Mouse (Mus musculus) heart, embryonic 16.5 days (tissue): ENCODE measurements around the gene Dnah8. TPM values are rescaled to one million over a fixed set of nuclear protein-coding genes. Genes with fewer than 3 reads are reported as not detected.

ENCODE experiments used
- ATAC-seq: fragments of 200-750 bp; cut with Nextera tagmentation; replicated peaks from 2 replicates; pipeline ENCODE4 v1.8.0; 2017; ENCODE audit warnings: moderate number of reproducible peaks; ENCODE audit not compliant: insufficient read depth, low FRiP score; ENCODE audit errors: extremely low read depth
- H3K27ac ChIP-seq: fragments of 300-500 bp; sonication (generic); 2 replicates; pipeline ENCODE4 v1.5.1; 2014; ENCODE audit warnings: mild to moderate bottlenecking, low read length, control low read depth, moderate library complexity
- H3K27me3 ChIP-seq: fragments of 300-500 bp; sonication (generic); 2 replicates; pipeline ENCODE4 v1.6.1; 2014; ENCODE audit warnings: low read length, mixed read lengths; ENCODE audit not compliant: control insufficient read depth, insufficient read depth
- H3K36me3 ChIP-seq: fragments of 300-500 bp; sonication (generic); 2 replicates; pipeline ENCODE4 v1.6.1; 2014; ENCODE audit not compliant: control insufficient read depth, insufficient read depth
- H3K4me1 ChIP-seq: fragments of 300-500 bp; sonication (generic); 2 replicates; pipeline ENCODE4 v1.6.1; 2014; ENCODE audit warnings: low read length, mixed read lengths; ENCODE audit not compliant: control insufficient read depth, insufficient read depth
- H3K4me2 ChIP-seq: fragments of 300-500 bp; sonication (generic); 2 replicates; pipeline ENCODE4 v1.6.1; 2014; ENCODE audit warnings: low read depth, mild to moderate bottlenecking, control low read depth, low read length
- H3K4me3 ChIP-seq: fragments of 300-500 bp; sonication (generic); 2 replicates; pipeline ENCODE4 v1.5.1; 2014; ENCODE audit warnings: mild to moderate bottlenecking, control low read depth, low read length
- H3K9ac ChIP-seq: fragments of 300-500 bp; sonication (generic); 2 replicates; pipeline ENCODE4 v1.6.1; 2014; ENCODE audit warnings: low read length, control low read depth
- H3K9me3 ChIP-seq: fragments of 300-500 bp; sonication (generic); replicated peaks from 2 replicates; pipeline ENCODE4 v1.6.1; 2016; ENCODE audit warnings: low read length; ENCODE audit not compliant: control insufficient read depth
- WGBS: fragments of 180-500 bp; shearing (Covaris S2); extraction: QIAGEN DNeasy Blood & Tissue Kit; methylation state at CpG from one replicate; pipeline ENCODE4 v1.1.7; 2014; 5-methylcytosine and 5-hydroxymethylcytosine counted together
- polyA plus RNA-seq: library from polyadenylated mRNA; unstranded; fragments of >200 nt; fragmentation: Nextera tagmentation; extraction: Ambion mirVana; gene quantifications from 2 replicates; pipeline ENCODE4 v1.2.1, GENCODE M21; 2015

Gene Dnah8
- polyA plus RNA-seq, 1 experiment from 2014 or later, result 2.9 TPM

GRCm38 (mm10) chr17:30737797-30738196 lies 113.6 kb downstream of the Dnah8 start:
- no peak overlapping the region for H3K9ac ChIP-seq
- H3K4me2 ChIP-seq, result no peak overlapping the region
- H3K27ac ChIP-seq, result no peak overlapping the region
- H3K36me3 ChIP-seq, result no peaks in the 10 kb centered on the region
- no peak for ATAC-seq
- H3K4me1 ChIP-seq, result no peaks in the 10 kb centered on the region
- H3K4me3 ChIP-seq, result no peak overlapping the region
- peaks cover 2% of the 10 kb centered on the region; the same call in 1 of the 2 replicates for H3K9me3 ChIP-seq
- WGBS, result 35% methylated on average over 6 of the region's 6 CpGs
- H3K27me3 ChIP-seq, result no peaks in the 10 kb centered on the region

- Histone ChIP-seq H3K36me3 (no peaks in the 10 kb centered on the region), H3K9me3 (peaks cover 2% of the 10 kb centered on the region; the same call in 1 of the 2 replicates), H3K27ac (no peak overlapping the region), H3K9ac (no peak overlapping the region), H3K4me1 (no peaks in the 10 kb centered on the region), H3K27me3 (no peaks in the 10 kb centered on the region), H3K4me3 (no peak overlapping the region), H3K4me2 (no peak overlapping the region)
- ATAC-seq, result no peak
- WGBS, result 87% methylated on average over 3 of the region's 3 CpGs
These were observed 115.6 kb downstream of the Dnah8 start for GRCm38 (mm10) chr17:30739769-30740168.

DNA sequence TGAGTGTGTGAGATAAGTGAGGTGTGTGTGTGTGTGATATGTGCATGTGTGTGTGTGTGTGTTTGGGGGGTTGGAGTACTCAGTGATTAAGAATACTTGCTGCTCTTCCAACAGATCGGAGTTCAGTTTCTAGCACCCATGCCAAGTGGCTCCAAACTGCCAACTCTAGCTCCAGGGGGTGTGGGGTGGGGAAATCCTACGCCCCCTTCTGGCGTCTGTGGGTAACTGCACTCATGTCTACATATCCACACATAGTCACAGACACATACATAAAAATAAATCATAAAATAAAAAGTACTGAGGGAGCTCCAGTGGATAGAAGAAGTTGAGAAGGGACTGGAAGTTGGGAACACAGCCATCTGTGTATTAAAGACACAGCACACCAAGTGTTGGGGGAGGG lies 119.8 kb downstream of the Dnah8 start:
- Histone ChIP-seq H3K27ac (no peak overlapping the region), H3K9ac (no peak overlapping the region), H3K4me3 (no peak overlapping the region), H3K4me1 (no peaks in the 10 kb centered on the region), H3K36me3 (no peaks in the 10 kb centered on the region), H3K4me2 (no peak overlapping the region), H3K27me3 (no peaks in the 10 kb centered on the region), H3K9me3 (no peaks in the 10 kb centered on the region)
- 73% methylated on average over 3 of the region's 3 CpGs for WGBS
- ATAC-seq, result no peak

- H3K9ac ChIP-seq, result no peak overlapping the region
- H3K36me3 ChIP-seq, result no peaks in the 10 kb centered on the region
- H3K4me3 ChIP-seq, result no peak overlapping the region
- H3K4me1 ChIP-seq, result no peaks in the 10 kb centered on the region
- no peak overlapping the region for H3K27ac ChIP-seq
- WGBS, result 62% methylated on average over 29 of the region's 29 CpGs
- ATAC-seq, result no peak
- no peak overlapping the region for H3K4me2 ChIP-seq
- H3K9me3 ChIP-seq, result no peaks in the 10 kb centered on the region
- no peaks in the 10 kb centered on the region for H3K27me3 ChIP-seq
These were observed 122.2 kb downstream of the Dnah8 start for GRCm38 (mm10) chr17:30746056-30747024.

DNA sequence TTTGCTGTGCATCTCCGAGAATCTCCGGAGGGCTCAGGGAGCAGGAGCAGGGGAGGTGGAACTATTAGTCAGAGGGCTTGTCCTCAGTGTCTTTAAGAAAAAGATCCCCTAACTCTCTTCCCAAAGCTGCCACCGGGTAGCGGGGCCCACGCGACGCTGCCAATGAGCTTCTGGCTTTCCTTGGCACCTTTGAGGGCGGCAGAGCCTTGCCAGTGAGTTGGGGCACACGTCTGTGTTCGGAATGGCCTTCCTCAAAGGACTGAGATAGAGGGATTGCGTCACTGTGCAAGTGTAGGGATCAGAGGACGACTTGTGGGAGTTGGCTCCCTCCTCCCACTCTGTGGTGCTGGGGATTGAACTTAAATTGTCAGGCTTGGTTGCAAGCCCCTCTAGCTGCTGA lies 125.2 kb downstream of the Dnah8 start:
- Histone ChIP-seq H3K27ac (no peak overlapping the region), H3K27me3 (no peaks in the 10 kb centered on the region), H3K4me1 (no peaks in the 10 kb centered on the region), H3K9ac (no peak overlapping the region), H3K4me2 (no peak overlapping the region), H3K9me3 (no peaks in the 10 kb centered on the region), H3K36me3 (no peaks in the 10 kb centered on the region), H3K4me3 (no peak overlapping the region)
- WGBS, result 83% methylated on average over 12 of the region's 12 CpGs
- ATAC-seq, result no peak

GRCm38 (mm10) chr17:30750269-30750668 lies 126.1 kb downstream of the Dnah8 start:
- Histone ChIP-seq H3K9me3 (no peaks in the 10 kb centered on the region), H3K4me2 (no peak overlapping the region), H3K27ac (no peak overlapping the region), H3K27me3 (no peaks in the 10 kb centered on the region), H3K36me3 (no peaks in the 10 kb centered on the region), H3K9ac (no peak overlapping the region), H3K4me3 (no peak overlapping the region), H3K4me1 (no peaks in the 10 kb centered on the region)
- no peak for ATAC-seq
- 41% methylated on average over 6 of the region's 6 CpGs for WGBS

- 69% methylated on average over 12 of the region's 12 CpGs for WGBS
- Histone ChIP-seq H3K27me3 (no peaks in the 10 kb centered on the region), H3K4me3 (no peak overlapping the region), H3K9me3 (0 out of 2 replicates have a peak, but pooled peaks cover 4% of the 10 kb centered on the region), H3K9ac (no peak overlapping the region), H3K36me3 (no peaks in the 10 kb centered on the region), H3K4me2 (no peak overlapping the region), H3K27ac (no peak overlapping the region), H3K4me1 (no peaks in the 10 kb centered on the region)
- no peak for ATAC-seq
These were observed 128.2 kb downstream of the Dnah8 start for GRCm38 (mm10) chr17:30752370-30752818.

DNA sequence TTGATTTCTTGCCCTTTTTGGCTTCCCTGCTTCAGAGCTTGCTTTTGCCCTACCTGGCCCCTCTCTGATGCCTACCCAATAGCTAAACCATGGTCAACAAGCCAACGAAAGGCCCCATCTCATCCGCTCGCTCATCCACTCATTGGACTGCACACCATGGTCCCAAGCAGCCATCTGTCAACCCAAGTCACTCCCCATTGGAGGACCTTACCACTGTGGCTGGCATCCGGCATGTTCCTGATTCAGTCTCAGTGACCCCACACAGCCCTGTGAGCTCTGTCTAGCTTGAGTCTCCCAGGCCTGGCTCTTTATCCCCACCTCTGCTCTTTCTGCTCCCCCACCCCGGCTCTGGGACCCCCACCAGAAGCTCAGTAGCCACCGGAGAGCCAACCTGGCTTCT lies 129.0 kb downstream of the Dnah8 start:
- WGBS, result 85% methylated on average over 6 of the region's 6 CpGs
- ATAC-seq, result no peak
- no peak overlapping the region for H3K4me3 ChIP-seq
- peak overlapping the region; percentile 35; the same call in 1 of the 2 replicates for H3K27ac ChIP-seq
- H3K4me1 ChIP-seq, result no peaks in the 10 kb centered on the region
- peaks cover 4% of the 10 kb centered on the region; the same call in 1 of the 2 replicates for H3K9me3 ChIP-seq
- no peak overlapping the region for H3K4me2 ChIP-seq
- H3K9ac ChIP-seq, result no peak overlapping the region
- no peaks in the 10 kb centered on the region for H3K36me3 ChIP-seq
- no peaks in the 10 kb centered on the region for H3K27me3 ChIP-seq

GRCm38 (mm10) chr17:30756771-30757170 lies 132.6 kb downstream of the Dnah8 start:
- H3K4me2 ChIP-seq, result no peak overlapping the region
- WGBS, result 98% methylated on average over 5 of the region's 5 CpGs
- no peaks in the 10 kb centered on the region for H3K36me3 ChIP-seq
- no peak overlapping the region for H3K27ac ChIP-seq
- H3K9ac ChIP-seq, result no peak overlapping the region
- no peaks in the 10 kb centered on the region for H3K4me1 ChIP-seq
- no peak for ATAC-seq
- H3K4me3 ChIP-seq, result no peak overlapping the region
- peaks cover 7% of the 10 kb centered on the region; the same call in 1 of the 2 replicates for H3K9me3 ChIP-seq
- no peaks in the 10 kb centered on the region for H3K27me3 ChIP-seq
